Mouse (Mus musculus): Measurements from ENCODE around the gene Pilrb1.
"Not testable (repeated sequence)": the region's sequence is repeated elsewhere in the genome, so short reads cannot be mapped to it uniquely, and the experiment has no call there.

Gene Pilrb1

DNA sequence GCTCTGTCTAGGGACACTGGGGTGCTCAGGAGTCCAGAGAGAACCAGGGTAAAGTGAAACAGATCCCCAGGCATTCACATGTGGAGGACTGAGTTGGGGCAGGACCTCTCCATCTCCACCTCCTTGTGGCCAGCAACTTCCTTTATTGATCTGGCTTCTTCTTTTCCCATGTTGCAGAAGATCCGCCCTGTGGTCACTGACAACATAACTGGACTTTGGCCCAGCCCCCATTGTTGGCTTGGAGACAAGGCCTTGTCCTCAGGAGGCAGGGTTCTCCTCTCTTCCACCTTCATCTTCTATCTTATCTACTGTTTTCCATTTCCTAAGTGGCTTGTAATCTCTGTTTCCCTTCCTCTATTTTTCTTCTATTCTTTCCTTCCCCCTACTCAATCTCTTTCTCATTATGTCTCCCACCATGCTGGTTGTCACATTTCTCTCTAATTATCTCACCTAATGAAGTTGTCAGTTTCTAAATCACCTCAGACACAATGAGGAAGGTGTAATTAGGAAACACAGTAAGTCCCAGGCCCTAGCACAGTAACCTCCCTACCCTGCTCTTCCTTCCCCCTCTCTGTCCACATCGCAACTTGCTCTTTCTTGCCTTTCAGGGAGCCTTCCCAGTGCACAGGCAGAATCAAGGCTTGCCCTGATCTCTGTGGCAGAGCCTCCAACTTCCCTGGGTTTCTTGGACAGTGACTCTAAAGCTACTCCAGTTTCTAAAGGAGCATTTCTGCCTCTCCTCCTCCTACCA is at the start of gene Pilrb1:
Gene Pilrb1, minus strand, starts transcription at position 147 of the 751 bp plus-strand sequence.
- DNase-seq: not testable (repeated sequence)

DNA sequence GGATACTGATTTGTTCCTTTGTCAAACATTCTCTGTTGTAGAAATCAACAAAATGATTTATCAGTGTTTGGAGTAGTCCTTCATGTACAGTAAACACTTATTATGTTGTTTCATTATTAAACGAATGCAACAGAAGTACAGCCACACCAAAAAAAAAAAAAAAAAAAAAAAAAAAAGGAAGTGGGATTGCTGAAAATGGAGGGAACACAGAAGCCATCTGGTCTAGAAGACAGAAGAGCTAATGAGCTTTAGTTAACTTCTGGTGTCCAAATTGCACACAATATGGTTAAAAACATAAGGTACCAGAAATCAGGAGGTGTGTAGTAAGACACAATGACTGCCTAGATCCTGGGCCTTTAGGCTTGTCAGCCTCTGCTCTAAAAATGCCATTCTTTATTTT is 39.9 kb upstream of the Pilrb1 start:
- no peak for DNase-seq

DNA sequence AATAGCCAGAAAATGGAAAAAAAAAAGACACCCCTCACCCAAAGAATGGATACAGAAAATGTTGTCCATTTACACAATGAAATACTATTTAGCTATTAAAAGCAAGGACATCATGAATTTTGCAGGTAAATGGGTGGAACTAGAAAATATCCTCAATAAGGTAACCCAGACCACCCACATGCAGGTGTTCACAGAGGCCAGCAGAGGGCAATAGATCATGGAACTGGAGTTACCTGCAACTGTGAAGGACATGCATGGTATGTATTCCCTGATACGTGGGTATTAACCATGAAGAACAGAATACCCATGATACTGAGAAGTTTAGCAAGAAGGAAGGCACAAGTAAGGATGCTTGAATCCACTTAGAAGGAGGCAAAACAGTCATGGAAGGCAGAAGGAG is 35.0 kb upstream of the Pilrb1 start:
- no peak for DNase-seq

DNA sequence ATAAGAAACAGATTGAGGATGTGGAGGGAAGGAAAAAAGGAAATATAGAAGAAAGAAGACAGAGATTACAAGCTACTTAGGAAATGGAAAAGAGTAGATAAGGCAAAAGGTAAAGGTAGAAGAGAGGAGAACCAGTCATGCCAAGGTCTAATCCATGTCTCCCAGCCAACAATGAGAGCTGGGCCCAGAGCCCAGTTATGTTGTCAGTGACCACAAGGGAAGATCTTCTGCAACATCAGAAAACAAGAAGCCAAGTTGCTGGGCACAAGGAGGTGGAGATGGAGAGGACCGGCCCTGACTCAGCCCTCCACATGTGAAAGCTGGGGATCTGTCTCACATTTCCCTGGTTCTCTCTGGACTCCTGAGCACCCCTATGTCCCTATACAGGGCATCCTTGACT is 29.8 kb upstream of the Pilrb1 start:
- DNase-seq: no peak

GRCm38 (mm10) chr5:137885894-137886293 is 28.0 kb upstream of the Pilrb1 start:
- DNase-seq: peak; percentile 59 to 68

DNA sequence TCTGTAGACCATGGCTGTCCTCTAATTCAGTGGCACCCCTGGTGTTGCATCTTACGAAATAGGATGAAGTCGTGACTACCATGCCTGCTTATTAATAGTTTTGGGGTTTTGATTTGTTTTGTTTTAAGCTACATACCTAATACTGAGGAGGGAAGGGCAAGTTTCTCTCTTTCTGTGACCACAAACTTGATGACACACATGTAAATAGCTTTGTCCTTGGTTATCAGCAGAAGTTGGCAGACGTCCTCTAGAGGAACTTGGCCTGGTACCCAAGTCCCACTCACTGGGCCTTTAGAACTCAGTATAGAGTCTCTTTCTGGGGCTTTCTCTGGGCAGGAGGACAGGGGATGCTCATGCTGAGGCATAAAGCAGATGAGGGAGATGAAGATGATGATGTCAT is 25.4 kb upstream of the Pilrb1 start:
- no peak for DNase-seq

- DNase-seq: no peak
These were observed 25.0 kb upstream of the Pilrb1 start for GRCm38 (mm10) chr5:137882922-137883321.

GRCm38 (mm10) chr5:137877860-137878259 is 20.0 kb upstream of the Pilrb1 start:
- DNase-seq: peak in 1 of 2 experiments; percentile 46

GRCm38 (mm10) chr5:137875054-137875453 is 17.1 kb upstream of the Pilrb1 start:
- no peak for DNase-seq

DNA sequence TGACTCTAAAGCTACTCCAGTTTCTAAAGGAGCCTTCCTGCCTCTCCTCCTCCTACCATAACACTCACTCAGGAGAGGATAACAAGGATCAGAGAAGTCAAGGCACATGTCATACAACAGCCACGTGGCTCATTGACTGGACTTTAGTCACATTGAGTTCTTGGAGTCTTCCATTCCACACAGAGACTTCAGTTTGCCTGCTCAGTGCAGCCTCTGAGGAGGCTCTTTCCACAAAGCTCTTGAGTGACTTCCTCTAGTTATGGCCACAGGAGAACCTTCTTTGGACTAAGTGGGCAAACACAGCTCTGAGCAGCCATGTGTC is 14.4 kb upstream of the Pilrb1 start:
- DNase-seq: not testable (repeated sequence)

DNA sequence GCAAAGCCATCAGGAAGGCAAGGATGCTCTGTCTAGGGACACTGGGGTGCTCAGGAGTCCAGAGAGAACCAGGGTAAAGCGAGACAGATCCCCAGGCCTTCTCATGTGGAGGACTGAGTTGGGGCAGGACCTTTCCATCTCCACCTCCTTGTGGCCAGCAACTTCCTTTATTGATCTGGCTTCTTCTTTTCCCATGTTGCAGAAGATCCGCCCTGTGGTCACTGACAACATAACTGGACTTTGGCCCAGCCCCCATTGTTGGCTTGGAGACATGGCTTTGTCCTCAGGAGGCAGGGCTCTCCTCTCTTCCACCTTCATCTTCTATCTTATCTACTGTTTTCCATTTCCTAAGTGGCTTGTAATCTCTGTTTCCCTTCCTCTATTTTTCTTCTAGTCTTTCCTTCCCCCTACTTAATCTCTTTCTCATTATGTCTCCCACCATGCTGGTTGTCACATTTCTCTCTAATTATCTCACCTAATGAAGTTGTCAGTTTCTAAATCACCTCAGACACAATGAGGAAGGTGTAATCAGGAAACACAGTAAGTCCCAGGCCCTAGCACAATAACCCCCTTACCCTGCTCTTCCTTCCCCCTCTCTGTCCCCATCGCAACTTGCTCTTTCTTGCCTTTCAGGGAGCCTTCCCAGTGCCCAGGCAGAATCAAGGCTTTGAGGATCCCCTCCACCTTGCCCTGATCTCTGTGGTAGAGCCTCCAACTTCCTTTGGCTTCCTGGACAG is 13.9 kb upstream of the Pilrb1 start, which contains the start of gene Pilrb2:
Gene Pilrb2, minus strand, starts transcription at position 172 of the 737 bp plus-strand sequence.
- DNase-seq: not testable (repeated sequence)

DNA sequence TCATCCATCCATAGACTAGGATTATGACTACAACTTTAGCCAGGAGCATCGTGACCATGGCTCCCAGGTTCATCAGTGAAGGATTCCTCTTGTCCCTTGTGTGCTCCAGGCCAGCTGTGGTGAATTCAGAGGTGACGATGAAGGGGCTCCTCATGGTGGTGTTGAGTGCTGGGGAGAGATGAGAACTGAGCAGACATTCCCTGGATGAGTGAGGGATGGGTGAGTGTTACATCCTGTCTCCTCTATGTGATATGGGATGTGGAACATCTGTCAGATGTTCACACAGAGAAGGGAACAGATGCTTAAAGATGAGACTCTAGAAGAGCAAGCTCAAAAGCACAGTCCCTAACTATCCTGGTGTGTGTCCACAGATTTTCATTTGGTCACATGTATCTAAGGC is 10.7 kb upstream of the Pilrb1 start:
- not testable (repeated sequence) for DNase-seq

- not testable (repeated sequence) for DNase-seq
These were observed 6.1 kb upstream of the Pilrb1 start for GRCm38 (mm10) chr5:137864008-137864407.

DNA sequence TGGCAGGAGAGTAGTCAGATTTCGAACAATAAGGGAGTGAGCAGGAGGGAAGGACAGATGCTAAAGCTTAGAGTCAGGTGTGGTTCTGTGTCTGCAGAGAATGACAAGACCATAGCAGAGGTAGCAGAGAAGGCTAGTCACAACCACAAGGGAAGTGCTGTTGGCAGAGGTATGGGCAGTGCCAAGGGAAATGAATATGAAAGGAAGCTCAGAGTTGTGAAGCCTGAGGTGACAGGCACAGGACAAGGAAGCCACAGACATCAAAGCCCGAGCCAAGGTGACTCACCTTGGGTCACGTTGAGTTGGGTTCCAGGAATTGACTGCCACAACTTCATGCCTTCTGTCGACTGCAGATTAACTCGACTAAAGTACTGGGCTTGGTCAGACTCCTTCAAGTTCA is 1.0 kb downstream of the Pilrb1 start:
- DNase-seq: peak in 1 of 2 experiments; percentile 26

GRCm38 (mm10) chr5:137854907-137855306 is 3.0 kb downstream of the Pilrb1 start:
- not testable (repeated sequence) for DNase-seq

GRCm38 (mm10) chr5:137850313-137850712 is 7.6 kb downstream of the Pilrb1 start:
- DNase-seq: not testable (repeated sequence)

- DNase-seq: not testable (repeated sequence)
These were observed 20.8 kb downstream of the Pilrb1 start for GRCm38 (mm10) chr5:137837110-137837509.

DNA sequence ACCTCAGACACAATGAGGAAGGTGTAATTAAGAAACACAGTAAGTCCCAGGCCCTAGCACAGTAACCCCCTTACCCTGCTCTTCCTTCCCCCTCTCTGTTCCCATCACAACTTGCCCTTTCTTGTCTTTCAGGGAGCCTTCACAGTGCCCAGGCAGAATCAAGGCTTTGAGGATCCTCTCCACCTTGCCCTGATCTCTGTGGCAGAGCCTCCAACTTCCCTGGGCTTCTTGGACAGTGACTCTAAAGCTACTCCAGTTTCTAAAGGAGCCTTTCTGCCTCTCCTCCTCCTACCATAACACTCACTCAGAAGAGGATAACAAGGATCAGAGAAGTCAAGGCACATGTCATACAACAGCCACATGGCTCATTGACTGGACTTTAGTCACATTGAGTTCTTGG is 21.3 kb downstream of the Pilrb1 start:
- no peak for DNase-seq

DNA sequence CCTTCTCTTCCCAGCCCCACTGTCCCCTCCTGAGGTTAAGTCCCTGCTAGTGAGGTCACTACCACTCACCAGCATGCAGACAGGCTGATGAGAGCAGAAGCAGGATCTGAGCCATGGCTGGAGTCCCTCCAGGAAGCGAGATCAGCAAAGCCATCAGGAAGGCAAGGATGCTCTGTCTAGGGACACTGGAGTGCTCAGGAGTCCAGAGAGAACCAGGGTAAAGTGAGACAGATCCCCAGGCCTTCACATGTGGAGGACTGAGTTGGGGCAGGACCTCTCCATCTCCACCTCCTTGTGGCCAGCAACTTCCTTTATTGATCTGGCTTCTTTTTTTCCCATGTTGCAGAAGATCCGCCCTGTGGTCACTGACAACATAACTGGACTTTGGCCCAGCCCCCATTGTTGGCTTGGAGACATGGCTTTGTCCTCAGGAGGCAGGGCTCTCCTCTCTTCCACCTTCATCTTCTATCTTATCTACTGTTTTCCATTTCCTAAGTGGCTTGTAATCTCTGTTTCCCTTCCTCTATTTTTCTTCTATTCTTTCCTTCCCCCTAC is 21.9 kb downstream of the Pilrb1 start, which contains the start of gene Pilra:
Gene Pilra, minus strand, starts transcription at position 316 of the 555 bp plus-strand sequence.
- peak; percentile 27 to 35 for DNase-seq

DNA sequence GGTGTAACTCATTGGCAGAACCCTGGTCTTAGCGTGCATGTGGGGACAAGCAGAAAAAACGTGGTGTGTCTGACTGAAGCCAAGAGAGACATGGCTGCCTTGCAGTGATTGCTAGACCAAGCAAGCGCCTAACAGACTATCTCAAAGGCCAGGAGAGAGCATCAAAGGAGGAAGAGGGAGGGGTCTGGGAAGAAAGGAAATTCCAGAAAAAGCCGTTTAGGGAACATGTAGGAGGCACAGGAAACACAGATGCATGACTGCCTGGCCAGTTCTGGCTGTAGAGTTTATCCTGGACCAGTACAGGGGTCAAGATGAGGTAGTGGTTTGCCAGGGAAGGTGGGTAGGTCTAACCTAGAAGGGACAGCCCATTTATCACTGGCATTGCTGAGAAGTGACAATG is 24.4 kb downstream of the Pilrb1 start:
- no peak for DNase-seq

DNA sequence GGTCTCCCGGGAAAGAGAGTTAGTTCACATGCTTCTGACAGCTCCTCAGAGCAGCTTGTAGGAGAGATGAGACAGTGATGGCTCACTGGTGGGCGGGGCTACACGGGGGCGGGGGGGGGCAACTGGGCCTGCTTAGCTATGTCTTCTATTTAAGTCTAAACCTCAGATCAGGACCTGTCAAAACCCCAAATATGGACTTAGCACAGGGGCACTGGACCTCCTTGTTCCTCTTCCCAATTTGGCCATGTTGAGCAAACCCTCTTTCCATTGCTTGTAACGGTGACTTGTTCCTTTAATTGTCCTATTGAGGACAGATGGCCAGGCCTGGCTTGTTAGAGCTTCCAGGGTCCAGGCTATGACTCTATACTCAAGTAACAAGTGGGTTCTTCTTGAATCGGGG is 26.4 kb downstream of the Pilrb1 start:
- peak in 1 of 2 experiments; percentile 25 for DNase-seq

DNA sequence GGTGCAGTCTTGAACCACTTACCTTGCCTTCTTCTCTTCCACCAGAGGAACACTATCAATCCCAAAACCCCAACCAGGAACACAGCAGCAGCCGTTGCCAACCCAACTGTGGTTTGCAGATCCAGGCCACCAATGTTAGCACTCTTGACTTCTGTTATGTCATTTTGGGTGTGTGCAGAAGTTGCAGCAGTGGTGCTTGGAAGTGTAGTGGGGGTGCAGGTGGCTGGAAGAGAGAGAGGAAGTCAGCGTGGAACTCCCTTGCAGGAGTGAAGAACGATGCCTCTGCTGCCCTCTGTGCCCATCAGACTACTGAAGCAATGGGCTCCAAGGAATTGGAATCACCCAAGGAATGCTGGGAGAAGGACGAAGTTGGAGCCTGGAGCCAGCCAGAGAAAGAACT is 26.8 kb downstream of the Pilrb1 start:
- DNase-seq: peak in 1 of 2 experiments; percentile 26

- DNase-seq: no peak
These were observed 27.7 kb downstream of the Pilrb1 start for GRCm38 (mm10) chr5:137830238-137830637.

DNA sequence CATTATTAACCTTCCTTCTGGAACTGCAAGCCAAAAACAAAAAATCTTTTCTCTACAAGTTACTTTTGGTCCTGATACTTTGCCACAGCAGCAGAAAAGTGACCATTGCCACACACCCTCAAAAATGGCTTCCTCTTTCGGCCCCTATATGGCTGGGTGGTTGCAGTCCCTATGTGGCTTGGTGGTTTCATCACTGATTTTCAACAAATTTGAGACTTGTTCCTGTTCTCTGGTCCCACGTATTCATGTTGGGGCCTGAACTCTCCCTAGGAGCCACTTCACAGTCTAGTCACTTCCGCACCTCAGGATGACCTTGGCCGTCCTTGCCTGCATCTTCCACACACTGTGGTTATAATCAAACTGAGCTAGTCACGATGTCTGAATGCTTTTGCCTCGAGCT is 29.2 kb downstream of the Pilrb1 start:
- peak; percentile 29 to 34 for DNase-seq
